10 mouse cellular contexts compared by ENCODE assay signal in genomic region chr5:113942580-113942979, GRCm38 (mm10). TPM values are rescaled to one million over a fixed set of nuclear protein-coding genes. Genes with fewer than 3 reads are reported as not detected.
DNase-seq lines count a peak whose midpoint lies in the region; TF ChIP-seq lines count a peak whose summit lies in the region.
"Had no signal": no experiment of that assay in that cellular context is flagged by ENCODE, and none has a peak within 500 bp of the region (broad histone marks: within the 10 kb centered on the region; RNA-seq: fewer than 3 reads in every experiment).

No protein-coding gene starts in this region.

- no peaks in the 10 kb centered on the region for H3K79me2 ChIP-seq in liver, adult 2 months (ENCODE audit: control insufficient read depth, insufficient read depth, low read length)

- DNase-seq in gastrocnemius, adult 2 months = no peak
- DNase-seq in gastrocnemius, adult 18-20 months (ENCODE audit: low spot score) = no peak
- DNase-seq in spleen, adult 2 months (ENCODE audit: low read depth in 1 of 2, low spot score in 2 of 2) = no peak
- no peak for DNase-seq in spleen, postnatal 14 days (ENCODE audit: low spot score in 2 of 2)
- DNase-seq in liver, adult 2 months (ENCODE audit: extremely low read depth, low read depth, low spot score) = no peak
- peak; percentile 59 for DNase-seq in testis, postnatal 14 days (ENCODE audit: low spot score)
- no peak for DNase-seq in left cerebral cortex, adult 8-10 months (ENCODE audit: low spot score in 2 of 2)
- no peak for DNase-seq in heart, postnatal 36 days

- H3K27ac ChIP-seq in gastrocnemius, adult 2 months = no peak overlapping the region
- H3K27ac ChIP-seq in spleen, adult 2 months (ENCODE audit: insufficient read depth, low read length) = no peak overlapping the region
- H3K27ac ChIP-seq in liver, adult 2 months (replicated peaks; ENCODE audit: insufficient read depth, low read depth, low read length) = no peak overlapping the region
- H3K27ac ChIP-seq: stomach, embryonic 15.5 days had no signal

- H3K4me1 ChIP-seq in spleen, adult 2 months (ENCODE audit: control insufficient read depth, insufficient read depth, insufficient read length) = no peaks in the 10 kb centered on the region
- no peaks in the 10 kb centered on the region for H3K4me1 ChIP-seq in liver, adult 2 months (ENCODE audit: control insufficient read depth, insufficient read depth, low read length)
- H3K4me1 ChIP-seq: stomach, embryonic 15.5 days had no signal

- intact Hi-C loops in gastrocnemius, adult 2 months (cut with DNase I) = no loop called here
- intact Hi-C loops in heart, postnatal 36 days (cut with DNase I) = no loop called here

- H3K9ac ChIP-seq in liver, adult 2 months (ENCODE audit: low read depth, low read length) = no peak overlapping the region
- H3K9ac ChIP-seq: midbrain, embryonic 12.5 days; stomach, embryonic 15.5 days had no signal

- no peak overlapping the region for H3K4me3 ChIP-seq in gastrocnemius, adult 2 months
- no peak overlapping the region for H3K4me3 ChIP-seq in spleen, adult 2 months (ENCODE audit: extremely low read depth, insufficient read depth, insufficient read length)
- H3K4me3 ChIP-seq in liver, adult 2 months (ENCODE audit: insufficient read depth, low read depth, low read length) = no peak overlapping the region
- H3K4me3 ChIP-seq: midbrain, embryonic 12.5 days; stomach, embryonic 15.5 days had no signal

- 89% methylated on average over 12 of the region's 12 CpGs for WGBS in spleen, adult 2 months
- WGBS in liver, adult 2 months = 94% methylated on average over 12 of the region's 12 CpGs

- peaks cover 49% of the 10 kb centered on the region for H3K36me3 ChIP-seq in spleen, adult 2 months (ENCODE audit: control insufficient read depth, insufficient read depth, low read length)
- H3K36me3 ChIP-seq in liver, adult 2 months (ENCODE audit: control insufficient read depth, insufficient read depth, low read length) = peaks cover 15% of the 10 kb centered on the region; the same call in 1 of the 2 replicates

- TF ChIP-seq POLR2A in spleen, adult 2 months (IDR thresholded peaks at IDR 0.05; ENCODE audit: low read depth, low read length) = no peak
- no peak for TF ChIP-seq POLR2A in liver, adult 2 months (IDR thresholded peaks at IDR 0.05; ENCODE audit: extremely low read depth, insufficient read depth, low read length)

- H3K27me3 ChIP-seq in spleen, adult 2 months (ENCODE audit: control insufficient read depth, insufficient read depth, low read length) = no peaks in the 10 kb centered on the region
- H3K27me3 ChIP-seq in liver, adult 2 months (ENCODE audit: control insufficient read depth, insufficient read depth, low read length) = no peaks in the 10 kb centered on the region
- H3K27me3 ChIP-seq: midbrain, embryonic 12.5 days; stomach, embryonic 15.5 days had no signal

- peak; percentile 48 for TF ChIP-seq CTCF in gastrocnemius, adult 2 months (IDR thresholded peaks at IDR 0.05)
- TF ChIP-seq CTCF in spleen, adult 2 months (IDR thresholded peaks at IDR 0.05; ENCODE audit: extremely low read depth, insufficient read depth, insufficient read length, insufficient replicate concordance) = peak; percentile 51; the same call in 1 of the 2 replicates
- peak; percentile 50 for TF ChIP-seq CTCF in liver, adult 2 months (IDR thresholded peaks at IDR 0.05; ENCODE audit: low read depth, low read length)

RNA-seq across cellular contexts. Expression of gene Coro1c, which starts 34.0 kb away (rescaled TPM):
- 10 to 100 TPM in 1 of 2 experiments, 1 to 10 TPM in 1; 7.8 to 11.8 TPM for total RNA-seq in gastrocnemius, adult 2 months (2021)
- total RNA-seq in gastrocnemius, adult 18-20 months (2021) = 10 to 100 TPM in 1 of 2 experiments, 1 to 10 TPM in 1; 8.9 to 12.7 TPM
- 37.9 and 38.3 TPM in 2 replicates for polyA plus RNA-seq in spleen, adult 2 months (2012; rRNA removed)
- total RNA-seq in liver, adult 2 months (2014; rRNA removed) = 11.8 and 14.0 TPM in 2 replicates
- polyA plus RNA-seq in liver, adult 2 months (2012; rRNA removed) = 12.0 and 13.6 TPM in 2 replicates
- total RNA-seq in left cerebral cortex, adult 8-10 months (2022) = 10 to 100 TPM; 76.3 to 95.4 (median 86.2) TPM
- 10 to 100 TPM; 34.3 to 37.5 TPM for total RNA-seq in heart, postnatal 36 days (2021)

RNA-seq across cellular contexts. Expression of gene Ssh1, which starts 51.1 kb away (rescaled TPM):
- 1 to 10 TPM; 6.1 to 7.2 TPM for total RNA-seq in gastrocnemius, adult 2 months (2021)
- 1 to 10 TPM; 7.2 to 7.7 TPM for total RNA-seq in gastrocnemius, adult 18-20 months (2021)
- 16.4 and 18.9 TPM in 2 replicates for polyA plus RNA-seq in spleen, adult 2 months (2012; rRNA removed)
- 1.6 and 3.3 TPM in 2 replicates for total RNA-seq in liver, adult 2 months (2014; rRNA removed)
- 5.0 and 5.5 TPM in 2 replicates for polyA plus RNA-seq in liver, adult 2 months (2012; rRNA removed)
- 10 to 100 TPM; 25.6 to 29.5 (median 27.1) TPM for total RNA-seq in left cerebral cortex, adult 8-10 months (2022)
- total RNA-seq in heart, postnatal 36 days (2021) = 10 to 100 TPM; 14.7 to 15.7 TPM
